Mouse (Mus musculus) limb, embryonic 13.5 days (tissue): Measurements from ENCODE around the gene Appl1. TPM values are rescaled to one million over a fixed set of nuclear protein-coding genes. Genes with fewer than 3 reads are reported as not detected.

Source experiments
- ATAC-seq: fragments of 200-750 bp; cut with Nextera tagmentation; 2 replicates; pipeline ENCODE4 v1.8.0; 2017; ENCODE audit warnings: low read depth, moderate number of reproducible peaks, moderate TSS enrichment; ENCODE audit not compliant: low FRiP score
- H3K27ac ChIP-seq: fragments of 300-500 bp; sonication (generic); 2 replicates; pipeline ENCODE4 v1.5.1; 2015; ENCODE audit warnings: inconsistent platforms, mild to moderate bottlenecking, moderate library complexity
- H3K27me3 ChIP-seq: fragments of 300-500 bp; sonication (generic); 2 replicates; pipeline ENCODE4 v1.6.1; 2015; ENCODE audit warnings: mild to moderate bottlenecking, inconsistent platforms
- H3K36me3 ChIP-seq: fragments of 300-500 bp; sonication (generic); 2 replicates; pipeline ENCODE4 v1.6.1; 2015; ENCODE audit warnings: inconsistent platforms, mild to moderate bottlenecking, moderate library complexity
- H3K4me1 ChIP-seq: fragments of 300-500 bp; sonication (generic); 2 replicates; pipeline ENCODE4 v1.6.1; 2015; ENCODE audit warnings: inconsistent platforms
- H3K4me2 ChIP-seq: fragments of 300-500 bp; sonication (generic); replicated peaks from 2 replicates; pipeline ENCODE4 v1.6.1; 2015; ENCODE audit warnings: inconsistent platforms, mild to moderate bottlenecking, moderate library complexity
- H3K4me3 ChIP-seq: fragments of 300-500 bp; sonication (generic); 2 replicates; pipeline ENCODE4 v1.5.1; 2015; ENCODE audit warnings: moderate library complexity, mild to moderate bottlenecking, inconsistent platforms
- H3K9ac ChIP-seq: fragments of 300-500 bp; sonication (generic); 2 replicates; pipeline ENCODE4 v1.6.1; 2015; ENCODE audit warnings: mild to moderate bottlenecking, inconsistent platforms
- H3K9me3 ChIP-seq: fragments of 300-500 bp; sonication (generic); 2 replicates; pipeline ENCODE4 v1.6.1; 2016; ENCODE audit warnings: inconsistent platforms
- WGBS: fragments of 180-500 bp; shearing (Covaris S2); methylation state at CpG from one replicate; pipeline ENCODE4 v1.1.7; 2015; 5-methylcytosine and 5-hydroxymethylcytosine counted together
- polyA plus RNA-seq: library from polyadenylated mRNA; unstranded; fragments of >200 nt; fragmentation: Nextera tagmentation; extraction: Ambion mirVana; gene quantifications from 2 replicates; pipeline ENCODE4 v1.2.1, GENCODE M21; 2015

The Appl1 gene
- 51.5 and 54.4 TPM in 2 replicates for polyA plus RNA-seq

DNA sequence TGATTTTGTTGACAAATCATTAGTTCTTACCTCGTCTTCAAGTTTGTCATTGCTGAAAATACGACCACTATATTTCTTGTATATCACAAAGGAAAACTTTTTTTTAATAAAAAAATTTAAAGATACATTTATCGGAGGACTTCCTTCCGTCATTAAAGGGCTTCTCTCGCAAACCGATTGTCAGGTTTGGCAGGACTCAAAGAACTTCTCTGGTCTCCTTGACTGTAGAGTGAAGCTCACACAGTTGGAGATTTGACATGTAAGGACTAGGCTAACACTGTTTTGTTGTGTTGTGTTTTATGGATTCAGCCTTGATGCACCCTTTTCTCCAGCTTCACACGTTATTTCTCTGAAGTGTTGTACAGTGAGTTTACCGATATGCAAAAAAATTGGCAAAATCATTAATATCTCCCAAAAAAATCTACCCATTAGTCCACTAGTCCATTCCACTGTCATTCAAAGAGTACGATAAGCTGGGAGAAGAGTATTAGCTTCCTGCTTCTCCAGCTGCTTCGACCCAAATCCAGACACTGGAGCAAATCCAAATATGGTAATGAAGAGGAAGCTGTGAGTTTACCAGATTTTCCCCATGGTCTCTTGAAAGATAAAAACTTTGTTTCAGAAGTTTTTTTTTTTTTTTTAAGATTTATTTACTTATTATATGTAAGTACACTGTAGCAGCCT lies at the start of gene Appl1:
Appl1 (minus strand) TSS at position 127 of the 684 bp plus-strand sequence.
- peak within 1 kb of the TSS; percentile 92 for H3K27ac ChIP-seq
- 45% methylated on average over 10 of the region's 10 CpGs for WGBS
- H3K9ac ChIP-seq: peak within 1 kb of the TSS; percentile 88
- no peaks in the 10 kb centered on the region for H3K36me3 ChIP-seq
- peak within 1 kb of the TSS; percentile 69 for H3K4me2 ChIP-seq
- no peak for ATAC-seq
- no peaks in the 10 kb centered on the region for H3K9me3 ChIP-seq
- no peaks in the 10 kb centered on the region for H3K27me3 ChIP-seq
- peak within 1 kb of the TSS; percentile 85 for H3K4me3 ChIP-seq
- peaks cover 15% of the 10 kb centered on the region for H3K4me1 ChIP-seq

DNA sequence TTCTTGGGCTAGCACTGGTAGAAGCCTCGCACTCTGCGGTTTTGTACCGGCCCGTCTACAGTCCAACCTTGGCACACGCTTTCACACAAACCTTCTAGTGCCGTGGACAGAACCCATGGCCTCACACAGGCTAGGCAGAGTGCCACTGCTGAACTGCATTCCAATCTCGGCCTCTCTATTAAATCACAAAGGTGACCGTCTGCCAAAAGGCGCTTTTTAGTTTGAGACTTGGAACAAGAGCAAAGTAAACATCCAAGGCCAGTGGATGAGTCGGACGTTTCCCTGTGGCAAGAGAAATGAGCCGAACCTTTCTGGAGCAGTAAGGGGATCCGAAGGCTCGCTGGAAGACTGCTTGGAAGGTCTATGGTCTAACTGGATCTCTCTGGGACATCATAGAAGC lies 48.8 kb upstream of the Appl1 start:
- Histone ChIP-seq H3K27me3 (no peaks in the 10 kb centered on the region), H3K27ac (no peak overlapping the region), H3K4me3 (no peak overlapping the region), H3K4me2 (no peak overlapping the region), H3K9ac (no peak overlapping the region), H3K36me3 (no peaks in the 10 kb centered on the region), H3K9me3 (no peaks in the 10 kb centered on the region), H3K4me1 (no peaks in the 10 kb centered on the region)
- WGBS: 87% methylated on average over 14 of the region's 14 CpGs
- no peak for ATAC-seq

DNA sequence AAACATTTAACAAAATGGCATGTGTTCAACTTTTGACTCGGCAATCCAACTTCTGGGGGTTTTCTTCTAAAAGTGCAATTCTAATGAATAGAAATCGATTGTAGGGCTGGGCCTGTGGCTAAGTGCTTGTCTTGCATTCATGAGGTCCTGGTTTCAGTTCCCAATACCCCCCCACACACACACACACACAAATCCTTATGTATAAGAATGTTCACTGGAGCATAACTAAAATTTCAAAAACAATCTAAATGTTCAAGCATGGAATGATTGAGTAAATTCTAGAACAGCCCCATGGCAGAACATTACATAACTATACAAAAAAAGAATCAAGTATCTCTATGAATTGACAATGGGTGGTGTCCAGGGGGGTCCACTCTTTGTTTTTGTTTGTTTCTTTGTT lies 46.9 kb upstream of the Appl1 start:
- ATAC-seq: no peak
- no peaks in the 10 kb centered on the region for H3K9me3 ChIP-seq
- no peaks in the 10 kb centered on the region for H3K4me1 ChIP-seq
- H3K36me3 ChIP-seq: no peaks in the 10 kb centered on the region
- H3K27me3 ChIP-seq: no peaks in the 10 kb centered on the region
- no peak overlapping the region for H3K4me3 ChIP-seq
- 92% methylated on average over 2 of the region's 2 CpGs for WGBS
- no peak overlapping the region for H3K9ac ChIP-seq
- H3K4me2 ChIP-seq: no peak overlapping the region
- no peak overlapping the region for H3K27ac ChIP-seq

DNA sequence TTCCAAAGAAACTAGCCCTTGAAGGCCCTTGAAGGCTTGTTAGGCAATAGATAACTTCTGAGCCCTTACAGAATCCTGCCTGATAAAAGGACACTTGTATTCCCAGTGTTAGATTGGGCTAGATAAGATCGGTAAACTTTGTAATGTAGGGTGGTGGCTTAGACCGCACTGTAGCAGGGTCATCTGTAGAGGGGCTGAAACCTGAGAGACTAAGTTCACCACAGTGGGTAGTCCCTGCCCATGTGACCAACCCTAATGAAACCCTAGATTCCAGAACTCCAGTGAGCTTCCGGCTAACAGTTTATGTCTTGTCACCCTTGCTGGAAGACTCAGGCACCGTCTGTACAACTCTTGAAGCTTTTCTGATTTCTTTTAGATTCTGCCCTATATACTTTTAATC lies 42.6 kb upstream of the Appl1 start:
- H3K27ac ChIP-seq: no peak overlapping the region
- 58% methylated on average over 4 of the region's 4 CpGs for WGBS
- H3K36me3 ChIP-seq: no peaks in the 10 kb centered on the region
- ATAC-seq: no peak
- no peak overlapping the region for H3K4me2 ChIP-seq
- no peak overlapping the region for H3K4me3 ChIP-seq
- H3K4me1 ChIP-seq: no peaks in the 10 kb centered on the region
- H3K27me3 ChIP-seq: no peaks in the 10 kb centered on the region
- H3K9me3 ChIP-seq: no peaks in the 10 kb centered on the region
- H3K9ac ChIP-seq: no peak overlapping the region

DNA sequence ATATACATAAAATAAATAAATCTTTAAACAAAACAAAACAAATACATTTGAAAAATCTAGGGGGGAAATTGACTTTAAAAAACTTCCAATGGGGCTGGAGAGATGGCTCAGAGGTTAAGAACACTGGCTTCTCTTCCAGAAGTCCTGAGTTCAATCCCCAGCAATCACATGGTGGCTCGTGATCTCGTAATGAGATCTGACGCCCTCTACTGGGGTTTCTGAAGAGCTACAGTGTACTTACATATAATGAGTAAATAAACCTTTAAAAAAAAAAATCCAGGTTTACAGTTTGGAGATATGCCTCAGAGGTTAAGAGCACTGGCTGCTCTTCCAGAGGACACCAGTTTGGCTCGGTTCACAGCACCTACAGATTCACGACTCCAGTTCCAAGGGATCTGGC lies 40.5 kb upstream of the Appl1 start:
- 75% methylated on average over 5 of the region's 5 CpGs for WGBS
- H3K27me3 ChIP-seq: no peaks in the 10 kb centered on the region
- H3K9me3 ChIP-seq: no peaks in the 10 kb centered on the region
- no peak overlapping the region for H3K4me3 ChIP-seq
- H3K4me1 ChIP-seq: no peaks in the 10 kb centered on the region
- H3K4me2 ChIP-seq: no peak overlapping the region
- ATAC-seq: no peak
- H3K27ac ChIP-seq: no peak overlapping the region
- no peak overlapping the region for H3K9ac ChIP-seq
- no peaks in the 10 kb centered on the region for H3K36me3 ChIP-seq

DNA sequence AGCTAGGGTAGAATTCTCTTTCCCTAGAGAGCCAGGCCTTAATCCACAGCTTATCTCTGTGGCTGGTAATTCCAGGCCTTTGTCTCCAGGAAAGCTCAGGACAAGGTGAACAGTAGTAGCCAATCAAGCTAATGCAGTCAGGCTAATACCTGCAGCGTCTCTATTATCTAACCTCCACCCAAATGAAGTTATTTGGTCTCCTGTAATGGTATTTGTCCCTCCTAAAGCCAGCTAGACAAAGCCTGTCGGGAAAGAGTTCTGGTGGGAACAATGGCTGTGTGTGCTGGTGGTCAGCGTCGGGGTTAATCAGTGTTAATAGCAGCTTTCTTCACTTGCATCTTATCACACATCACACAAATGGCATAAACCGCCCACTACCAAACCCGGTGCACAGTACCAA lies 34.9 kb upstream of the Appl1 start:
- Histone ChIP-seq H3K4me2 (no peak overlapping the region), H3K4me1 (no peaks in the 10 kb centered on the region), H3K9me3 (no peaks in the 10 kb centered on the region), H3K27ac (no peak overlapping the region), H3K4me3 (no peak overlapping the region), H3K36me3 (no peaks in the 10 kb centered on the region), H3K27me3 (0 out of 2 replicates have a peak, but pooled peaks cover 5% of the 10 kb centered on the region), H3K9ac (no peak overlapping the region)
- WGBS: 50% methylated on average over 6 of the region's 6 CpGs
- ATAC-seq: no peak

DNA sequence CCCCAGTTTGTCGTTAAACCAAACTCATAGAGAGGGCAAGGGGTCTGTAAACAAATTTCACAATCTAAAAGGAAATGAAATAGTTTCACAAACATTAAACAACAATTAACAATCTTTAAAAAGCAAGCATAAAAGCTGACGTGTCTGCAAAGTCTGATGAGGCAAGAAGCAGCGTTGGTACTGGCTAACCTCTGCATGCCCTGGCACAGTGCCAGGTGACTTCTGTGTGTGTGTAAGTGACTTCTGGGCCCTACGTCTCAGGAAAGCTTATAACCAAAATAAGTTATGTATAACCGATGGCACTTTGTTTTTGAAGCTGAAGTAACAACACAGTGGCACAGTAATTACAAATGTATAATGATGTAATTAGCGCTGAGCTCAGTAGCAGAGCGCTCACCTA lies 33.9 kb upstream of the Appl1 start:
- no peak overlapping the region for H3K4me2 ChIP-seq
- no peaks in the 10 kb centered on the region for H3K36me3 ChIP-seq
- H3K27ac ChIP-seq: no peak overlapping the region
- 63% methylated on average over 7 of the region's 7 CpGs for WGBS
- ATAC-seq: no peak
- no peak overlapping the region for H3K9ac ChIP-seq
- peaks cover 5% of the 10 kb centered on the region; the same call in 1 of the 2 replicates for H3K4me1 ChIP-seq
- H3K4me3 ChIP-seq: no peak overlapping the region
- 0 out of 2 replicates have a peak, but pooled peaks cover 5% of the 10 kb centered on the region for H3K27me3 ChIP-seq
- H3K9me3 ChIP-seq: no peaks in the 10 kb centered on the region

DNA sequence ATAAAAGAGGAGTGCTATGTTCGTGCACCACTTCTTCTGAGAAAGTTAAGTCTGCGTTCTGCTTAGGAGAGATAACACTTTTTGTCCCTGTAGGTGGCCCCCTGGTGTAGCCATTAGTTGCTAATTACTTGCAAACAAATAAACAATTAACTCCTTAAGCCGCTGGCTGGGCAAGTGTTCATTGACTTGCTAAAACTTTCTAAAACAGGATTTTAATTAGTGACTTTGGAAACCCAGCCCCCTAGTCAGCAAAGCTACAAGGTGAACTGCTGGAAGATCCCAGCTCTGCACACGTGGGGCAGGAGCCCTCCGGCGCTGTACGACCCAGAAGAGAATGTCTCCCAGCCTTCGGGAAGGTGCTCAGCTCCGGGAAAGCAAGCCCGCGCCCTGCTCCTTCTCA lies 29.4 kb upstream of the Appl1 start:
- Histone ChIP-seq H3K9ac (no peak overlapping the region), H3K4me2 (peak overlapping the region; percentile 48), H3K4me1 (peaks cover 5% of the 10 kb centered on the region; the same call in 1 of the 2 replicates), H3K9me3 (no peaks in the 10 kb centered on the region), H3K27ac (no peak overlapping the region), H3K27me3 (0 out of 2 replicates have a peak, but pooled peaks cover 5% of the 10 kb centered on the region), H3K36me3 (no peaks in the 10 kb centered on the region), H3K4me3 (peak overlapping the region; percentile 11; the same call in 1 of the 2 replicates)
- WGBS: 3% methylated on average over 11 of the region's 11 CpGs
- ATAC-seq: no peak

DNA sequence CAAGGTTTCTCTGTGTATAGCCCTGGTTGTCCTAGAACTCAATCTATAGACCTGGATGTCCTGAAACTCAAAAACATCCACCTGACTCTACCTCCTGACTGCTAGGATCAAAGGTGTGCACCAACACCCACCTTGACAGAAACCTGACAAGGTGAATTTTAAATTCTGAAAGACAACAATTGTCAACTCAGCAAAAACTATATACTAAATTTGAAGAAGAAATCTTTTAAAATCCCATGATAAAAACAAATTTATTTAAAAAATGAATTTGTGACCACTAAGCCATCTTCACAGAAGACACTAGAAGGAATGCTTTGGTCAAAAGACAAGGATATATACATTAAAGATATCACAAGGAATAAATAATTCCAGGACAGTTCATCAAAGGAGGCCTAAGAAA lies 25.2 kb upstream of the Appl1 start:
- peaks cover 23% of the 10 kb centered on the region for H3K4me1 ChIP-seq
- no peak overlapping the region for H3K9ac ChIP-seq
- no peak overlapping the region for H3K4me3 ChIP-seq
- no peaks in the 10 kb centered on the region for H3K36me3 ChIP-seq
- 0 out of 2 replicates have a peak, but pooled peaks cover 3% of the 10 kb centered on the region for H3K27me3 ChIP-seq
- H3K9me3 ChIP-seq: no peaks in the 10 kb centered on the region
- H3K27ac ChIP-seq: no peak overlapping the region
- H3K4me2 ChIP-seq: no peak overlapping the region
- no peak for ATAC-seq

DNA sequence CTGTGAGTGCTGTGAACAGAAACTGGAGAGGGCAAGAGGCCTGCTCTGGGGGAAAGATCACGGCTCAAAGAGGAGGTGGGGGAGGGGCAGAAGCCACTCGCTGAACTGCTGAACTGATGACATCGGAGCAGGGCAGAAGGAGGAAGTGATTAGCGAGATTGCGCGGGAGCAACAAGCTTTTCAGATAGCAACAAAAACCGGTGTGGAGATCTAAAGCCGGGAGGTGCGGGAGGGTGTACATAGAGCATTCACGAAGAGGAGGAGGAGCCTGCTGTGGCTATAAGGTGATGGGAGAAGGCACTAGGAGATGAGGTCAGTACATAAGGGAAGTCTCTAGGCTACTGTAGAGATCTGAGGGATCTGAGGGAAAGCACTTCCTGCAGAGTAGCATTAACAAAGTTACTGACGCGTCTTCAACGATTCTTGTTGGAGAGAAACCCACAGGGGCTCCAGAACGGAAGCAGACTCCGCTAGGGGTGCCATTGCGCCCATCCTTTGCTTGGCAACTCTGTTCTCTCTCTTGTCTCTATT lies 23.2 kb upstream of the Appl1 start, which contains the start of gene Hesx1:
Hesx1 (plus strand) TSS at position 206 of the 531 bp plus-strand sequence.
- Histone ChIP-seq H3K9me3 (no peaks in the 10 kb centered on the region), H3K27ac (peak within 1 kb of the TSS; percentile 39; the same call in 1 of the 2 replicates), H3K27me3 (no peaks in the 10 kb centered on the region), H3K9ac (peak within 1 kb of the TSS; percentile 54), H3K4me2 (peak within 1 kb of the TSS; percentile 64), H3K4me1 (peaks cover 18% of the 10 kb centered on the region), H3K36me3 (no peaks in the 10 kb centered on the region), H3K4me3 (peak within 1 kb of the TSS; percentile 39)
- 11% methylated on average over 16 of the region's 16 CpGs for WGBS
- peak; percentile 66; the same call in 1 of the 2 replicates for ATAC-seq

DNA sequence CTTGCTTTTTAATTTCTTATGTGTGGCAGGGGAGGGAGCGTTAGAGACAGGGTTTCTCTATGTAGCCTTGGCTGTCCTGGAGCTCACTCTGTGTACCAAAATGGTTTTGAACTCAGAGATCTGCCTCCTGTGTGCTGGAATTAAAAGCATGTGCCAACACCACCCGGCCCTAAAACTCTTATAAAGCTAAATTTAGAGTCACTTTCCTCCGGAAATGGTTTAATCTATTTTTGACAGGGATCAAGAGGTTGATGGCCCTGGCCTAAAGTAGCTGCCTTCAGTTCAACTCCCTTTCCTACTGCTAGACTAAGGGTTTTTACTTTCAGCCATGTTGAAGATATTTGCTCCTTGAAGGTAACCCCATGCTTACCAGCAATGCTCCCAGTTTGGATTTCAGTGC lies 22.4 kb upstream of the Appl1 start:
- no peak overlapping the region for H3K9ac ChIP-seq
- H3K4me2 ChIP-seq: no peak overlapping the region
- no peak for ATAC-seq
- H3K4me3 ChIP-seq: no peak overlapping the region
- H3K27me3 ChIP-seq: no peaks in the 10 kb centered on the region
- H3K36me3 ChIP-seq: no peaks in the 10 kb centered on the region
- peaks cover 18% of the 10 kb centered on the region for H3K4me1 ChIP-seq
- H3K27ac ChIP-seq: no peak overlapping the region
- no peaks in the 10 kb centered on the region for H3K9me3 ChIP-seq
- WGBS: 26% methylated on average over 3 of the region's 3 CpGs

DNA sequence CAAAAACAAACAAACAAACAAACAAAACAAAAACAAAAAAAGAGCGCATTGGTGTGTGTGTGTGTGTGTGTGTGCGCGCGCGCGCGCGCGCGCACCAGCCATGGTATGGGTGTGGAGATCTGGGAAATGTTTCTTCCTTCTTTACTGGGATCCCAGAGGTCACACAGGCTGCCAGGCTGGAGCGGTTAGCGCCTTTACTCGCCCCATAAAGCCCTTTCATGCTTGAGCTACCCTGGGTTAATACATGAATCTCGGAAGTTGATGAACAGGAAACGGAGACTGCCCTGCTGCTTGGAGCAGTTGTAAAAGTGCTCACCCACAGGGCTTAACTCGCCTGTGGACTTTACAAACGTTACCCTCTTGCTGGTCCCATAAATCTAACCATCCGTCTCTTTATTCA lies 20.6 kb upstream of the Appl1 start:
- no peaks in the 10 kb centered on the region for H3K27me3 ChIP-seq
- no peak overlapping the region for H3K27ac ChIP-seq
- H3K4me1 ChIP-seq: peaks cover 18% of the 10 kb centered on the region
- peak overlapping the region; percentile 40 for H3K4me2 ChIP-seq
- no peak overlapping the region for H3K4me3 ChIP-seq
- ATAC-seq: no peak
- WGBS: 47% methylated on average over 18 of the region's 18 CpGs
- H3K9ac ChIP-seq: no peak overlapping the region
- H3K36me3 ChIP-seq: no peaks in the 10 kb centered on the region
- no peaks in the 10 kb centered on the region for H3K9me3 ChIP-seq
